Mouse (Mus musculus): ENCODE data around the gene Pds5b. TPM values are rescaled to one million over a fixed set of nuclear protein-coding genes. Genes with fewer than 3 reads are reported as not detected.
A peak's percentile ranks its signal among the peaks of the same experiment; 100 is the strongest.
"Not testable (repeated sequence)": the region's sequence is repeated elsewhere in the genome, so short reads cannot be mapped to it uniquely, and the experiment has no call there.

The Pds5b gene
- total RNA-seq (2014; rRNA removed) = 12.4 and 16.2 TPM in 2 replicates
- 1.2 and 1.6 TPM in 2 replicates for polyA plus RNA-seq (2012; rRNA removed)

DNA sequence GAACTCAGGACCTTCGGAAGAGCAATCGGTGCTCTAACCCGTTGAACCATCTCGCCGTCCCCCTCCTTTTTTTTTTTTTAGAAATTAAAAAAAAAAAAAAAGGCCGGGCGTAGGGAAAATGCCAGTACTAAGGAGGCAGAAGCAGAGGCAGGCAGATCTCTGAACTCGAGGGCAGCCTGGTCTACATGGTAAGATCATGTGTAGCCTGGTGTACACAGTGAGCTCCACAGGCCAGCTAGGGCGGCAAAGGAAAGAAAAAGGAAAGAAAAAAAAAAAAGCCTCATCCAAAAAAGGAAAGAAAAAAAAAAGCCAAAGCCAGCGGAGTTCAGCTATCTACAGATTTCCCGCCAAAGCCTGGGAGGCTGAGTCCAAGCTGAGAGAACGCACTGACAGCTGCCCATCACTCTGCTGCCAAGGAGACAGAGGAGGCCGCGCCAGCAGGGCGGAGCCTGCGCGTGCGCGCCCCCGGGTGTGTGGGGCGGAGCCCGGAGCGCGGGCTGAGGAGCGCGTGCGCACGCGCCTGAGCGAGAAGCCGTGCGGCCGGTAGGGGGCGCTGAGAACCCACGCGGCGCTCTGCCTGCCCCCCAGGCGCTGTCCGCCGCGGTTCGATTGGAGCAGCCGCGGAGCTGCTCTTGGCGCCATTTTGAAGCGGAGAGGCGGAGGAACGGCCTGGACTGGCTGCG lies at the start of gene Pds5b:
Pds5b (plus strand) TSS at position 587 of the 683 bp plus-strand sequence.
- peak within 1 kb of the TSS; percentile 54 for H3K27ac ChIP-seq (replicated peaks; ENCODE audit: insufficient read depth, low read depth, low read length)
- H3K27me3 ChIP-seq (ENCODE audit: control insufficient read depth, insufficient read depth, low read length) = no peaks in the 10 kb centered on the region
- peak within 1 kb of the TSS; percentile 87 for H3K4me3 ChIP-seq (ENCODE audit: insufficient read depth, low read depth, low read length)
- WGBS = 15% methylated on average over 45 of the region's 49 CpGs
- H3K9ac ChIP-seq (ENCODE audit: low read depth, low read length) = peak within 1 kb of the TSS; percentile 91
- H3K36me3 ChIP-seq (ENCODE audit: control insufficient read depth, insufficient read depth, low read length) = no peaks in the 10 kb centered on the region
- DNase-seq (ENCODE audit: extremely low read depth, low read depth, low spot score) = peak; percentile 79
- TF ChIP-seq CTCF (IDR thresholded peaks at IDR 0.05; ENCODE audit: low read depth, low read length) = peak; percentile 87
- TF ChIP-seq POLR2A (IDR thresholded peaks at IDR 0.05; ENCODE audit: extremely low read depth, insufficient read depth, low read length) = no peak
- H3K4me1 ChIP-seq (ENCODE audit: control insufficient read depth, insufficient read depth, low read length) = peaks cover 3% of the 10 kb centered on the region; the same call in 1 of the 2 replicates
- peaks cover 16% of the 10 kb centered on the region for H3K79me2 ChIP-seq (ENCODE audit: control insufficient read depth, insufficient read depth, low read length)

DNA sequence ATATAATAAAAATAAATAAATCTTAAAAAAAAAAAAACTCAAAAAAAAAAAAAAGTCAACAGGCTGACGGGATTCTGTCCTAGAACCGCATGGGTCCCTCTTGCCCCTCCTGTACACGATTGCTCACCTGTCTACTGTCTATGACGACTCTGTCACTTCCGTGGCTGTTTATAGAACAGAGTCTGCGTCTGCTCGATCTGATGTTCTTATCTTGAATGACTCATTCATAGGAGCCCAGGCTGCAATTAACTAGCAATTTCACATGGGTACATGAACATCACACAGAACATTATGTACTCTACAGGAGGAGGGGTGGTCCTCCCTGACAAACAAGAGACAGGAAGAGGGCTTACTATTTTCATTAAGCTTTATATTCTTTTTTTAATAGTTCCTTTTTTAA lies 48.0 kb upstream of the Pds5b start:
- 87% methylated on average over 7 of the region's 7 CpGs for WGBS
- no peak for DNase-seq (ENCODE audit: extremely low read depth, low read depth, low spot score)
- H3K27me3 ChIP-seq (ENCODE audit: control insufficient read depth, insufficient read depth, low read length) = no peaks in the 10 kb centered on the region
- H3K79me2 ChIP-seq (ENCODE audit: control insufficient read depth, insufficient read depth, low read length) = no peaks in the 10 kb centered on the region
- peaks cover 5% of the 10 kb centered on the region; the same call in 1 of the 2 replicates for H3K36me3 ChIP-seq (ENCODE audit: control insufficient read depth, insufficient read depth, low read length)
- TF ChIP-seq CTCF (IDR thresholded peaks at IDR 0.05; ENCODE audit: low read depth, low read length) (no peak), POLR2A (IDR thresholded peaks at IDR 0.05; ENCODE audit: extremely low read depth, insufficient read depth, low read length) (no peak)
- no peak overlapping the region for H3K4me3 ChIP-seq (ENCODE audit: insufficient read depth, low read depth, low read length)
- no peak overlapping the region for H3K9ac ChIP-seq (ENCODE audit: low read depth, low read length)
- no peak overlapping the region for H3K27ac ChIP-seq (replicated peaks; ENCODE audit: insufficient read depth, low read depth, low read length)
- H3K4me1 ChIP-seq (ENCODE audit: control insufficient read depth, insufficient read depth, low read length) = no peaks in the 10 kb centered on the region

DNA sequence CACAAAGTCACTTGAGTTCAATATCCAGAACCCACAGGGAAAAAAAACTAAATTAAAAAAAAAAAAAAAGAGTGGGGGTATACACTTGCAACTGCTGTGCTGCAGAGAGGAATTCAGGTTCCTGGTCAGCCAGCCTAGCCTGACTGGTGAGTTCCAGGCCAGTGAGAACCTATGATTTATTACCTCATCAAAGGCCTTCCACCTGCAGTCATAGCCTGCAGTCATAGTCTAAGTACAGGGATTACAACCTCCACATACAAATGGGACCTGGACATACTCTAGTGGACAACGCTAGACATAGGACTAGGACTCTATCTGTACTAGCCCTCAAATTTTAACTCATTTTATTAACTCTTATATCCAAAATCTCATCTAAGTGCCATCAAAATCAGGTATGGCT lies 44.3 kb upstream of the Pds5b start:
- no peak overlapping the region for H3K4me3 ChIP-seq (ENCODE audit: insufficient read depth, low read depth, low read length)
- no peaks in the 10 kb centered on the region for H3K4me1 ChIP-seq (ENCODE audit: control insufficient read depth, insufficient read depth, low read length)
- 98% methylated on average over 1 of the region's 1 CpGs for WGBS
- H3K27ac ChIP-seq (replicated peaks; ENCODE audit: insufficient read depth, low read depth, low read length) = no peak overlapping the region
- H3K36me3 ChIP-seq (ENCODE audit: control insufficient read depth, insufficient read depth, low read length) = peaks cover 9% of the 10 kb centered on the region; the same call in 1 of the 2 replicates
- H3K79me2 ChIP-seq (ENCODE audit: control insufficient read depth, insufficient read depth, low read length) = no peaks in the 10 kb centered on the region
- no peak for TF ChIP-seq CTCF (IDR thresholded peaks at IDR 0.05; ENCODE audit: low read depth, low read length)
- no peak for TF ChIP-seq POLR2A (IDR thresholded peaks at IDR 0.05; ENCODE audit: extremely low read depth, insufficient read depth, low read length)
- no peak overlapping the region for H3K9ac ChIP-seq (ENCODE audit: low read depth, low read length)
- DNase-seq (ENCODE audit: extremely low read depth, low read depth, low spot score) = no peak
- no peaks in the 10 kb centered on the region for H3K27me3 ChIP-seq (ENCODE audit: control insufficient read depth, insufficient read depth, low read length)

DNA sequence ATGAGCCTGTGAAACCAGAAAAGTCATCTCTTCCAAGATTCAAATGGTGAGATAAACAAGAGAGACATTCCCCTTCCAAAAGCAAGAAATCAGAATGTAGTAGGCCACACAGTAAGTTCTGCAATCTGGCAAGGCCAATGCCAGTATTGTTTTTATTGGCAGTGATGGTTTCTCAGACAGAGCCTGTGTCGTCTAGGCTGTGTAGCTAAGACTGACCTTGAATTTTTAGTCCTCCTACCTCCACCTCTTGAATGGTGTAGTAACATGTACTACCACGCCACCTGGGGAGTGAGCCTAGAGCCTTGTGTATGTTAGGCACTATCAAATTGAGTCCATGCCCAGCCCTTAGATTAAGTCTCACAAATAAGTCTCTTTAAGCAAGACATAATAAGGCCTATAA lies 43.8 kb upstream of the Pds5b start:
- Histone ChIP-seq H3K4me3 (ENCODE audit: insufficient read depth, low read depth, low read length) (no peak overlapping the region), H3K4me1 (ENCODE audit: control insufficient read depth, insufficient read depth, low read length) (no peaks in the 10 kb centered on the region), H3K36me3 (ENCODE audit: control insufficient read depth, insufficient read depth, low read length) (peaks cover 9% of the 10 kb centered on the region; the same call in 1 of the 2 replicates), H3K79me2 (ENCODE audit: control insufficient read depth, insufficient read depth, low read length) (no peaks in the 10 kb centered on the region), H3K9ac (ENCODE audit: low read depth, low read length) (no peak overlapping the region), H3K27me3 (ENCODE audit: control insufficient read depth, insufficient read depth, low read length) (no peaks in the 10 kb centered on the region), H3K27ac (replicated peaks; ENCODE audit: insufficient read depth, low read depth, low read length) (no peak overlapping the region)
- no peak for TF ChIP-seq POLR2A (IDR thresholded peaks at IDR 0.05; ENCODE audit: extremely low read depth, insufficient read depth, low read length)
- no peak for TF ChIP-seq CTCF (IDR thresholded peaks at IDR 0.05; ENCODE audit: low read depth, low read length)
- 64% methylated on average over 2 of the region's 2 CpGs for WGBS
- no peak for DNase-seq (ENCODE audit: extremely low read depth, low read depth, low spot score)

DNA sequence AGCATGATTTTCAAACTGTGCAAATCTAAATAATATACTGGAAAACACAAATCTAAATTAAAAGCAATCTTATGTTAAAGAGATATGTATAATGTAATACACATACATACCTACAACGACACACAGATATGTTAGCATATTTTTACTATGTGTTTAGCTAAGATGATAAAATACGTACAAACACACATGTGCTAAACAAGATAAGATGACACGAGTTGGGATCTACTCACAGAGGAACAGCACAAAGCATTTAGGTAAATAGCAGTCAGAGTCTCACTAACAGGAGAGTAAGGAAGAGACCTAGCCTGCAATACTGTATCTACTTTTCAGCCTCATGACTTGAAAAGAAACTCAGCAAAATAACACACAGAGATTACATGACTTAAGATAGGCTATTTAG lies 32.1 kb upstream of the Pds5b start:
- Histone ChIP-seq H3K4me1 (ENCODE audit: control insufficient read depth, insufficient read depth, low read length) (no peaks in the 10 kb centered on the region), H3K27me3 (ENCODE audit: control insufficient read depth, insufficient read depth, low read length) (no peaks in the 10 kb centered on the region), H3K27ac (replicated peaks; ENCODE audit: insufficient read depth, low read depth, low read length) (no peak overlapping the region), H3K9ac (ENCODE audit: low read depth, low read length) (no peak overlapping the region), H3K79me2 (ENCODE audit: control insufficient read depth, insufficient read depth, low read length) (no peaks in the 10 kb centered on the region), H3K36me3 (ENCODE audit: control insufficient read depth, insufficient read depth, low read length) (peaks cover 37% of the 10 kb centered on the region), H3K4me3 (ENCODE audit: insufficient read depth, low read depth, low read length) (no peak overlapping the region)
- TF ChIP-seq CTCF (IDR thresholded peaks at IDR 0.05; ENCODE audit: low read depth, low read length) (no peak), POLR2A (IDR thresholded peaks at IDR 0.05; ENCODE audit: extremely low read depth, insufficient read depth, low read length) (no peak)
- no peak for DNase-seq (ENCODE audit: extremely low read depth, low read depth, low spot score)
- 83% methylated on average over 3 of the region's 3 CpGs for WGBS

DNA sequence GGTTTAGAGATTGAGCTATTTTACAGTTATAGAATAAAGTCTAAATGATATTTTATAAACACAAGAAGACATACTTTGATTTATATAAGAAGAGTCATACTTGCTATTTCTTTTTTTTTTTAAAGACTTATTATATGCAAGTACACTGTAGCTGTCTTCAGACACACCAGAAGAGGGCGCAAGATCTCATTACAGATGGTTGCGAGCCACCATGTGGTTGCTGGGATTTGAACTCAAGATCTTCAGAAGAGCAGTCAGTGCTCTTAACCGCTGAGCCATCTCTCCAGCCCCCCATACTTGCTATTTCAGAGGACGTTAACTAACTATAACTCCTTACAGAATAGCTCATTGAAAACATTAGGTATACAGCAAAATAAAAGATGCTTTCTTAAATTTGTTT lies 30.1 kb upstream of the Pds5b start:
- H3K4me1 ChIP-seq (ENCODE audit: control insufficient read depth, insufficient read depth, low read length); H3K27me3 ChIP-seq (ENCODE audit: control insufficient read depth, insufficient read depth, low read length); H3K9ac ChIP-seq (ENCODE audit: low read depth, low read length); H3K27ac ChIP-seq (replicated peaks; ENCODE audit: insufficient read depth, low read depth, low read length); H3K79me2 ChIP-seq (ENCODE audit: control insufficient read depth, insufficient read depth, low read length); H3K4me3 ChIP-seq (ENCODE audit: insufficient read depth, low read depth, low read length); DNase-seq (ENCODE audit: extremely low read depth, low read depth, low spot score): not testable (repeated sequence)
- H3K36me3 ChIP-seq (ENCODE audit: control insufficient read depth, insufficient read depth, low read length) = peaks cover 39% of the 10 kb centered on the region
- 96% methylated on average over 4 of the region's 4 CpGs for WGBS
